Mouse (Mus musculus) layer of hippocampus, adult 9-11 months (tissue): Measurements from ENCODE around the gene Fsd1.
"Not testable (repeated sequence)": the region's sequence is repeated elsewhere in the genome, so short reads cannot be mapped to it uniquely, and the experiment has no call there.

Experiments used
- DNase-seq: peaks from one replicate; pipeline ENCODE4 v3.0.0; 2022

Gene Fsd1

GRCm38 (mm10) chr17:55986030-55986961 lies at the start of gene Fsd1:
Fsd1 (plus strand) TSS chr17:55986509.
- peak; percentile 79 for DNase-seq

GRCm38 (mm10) chr17:55944387-55944865 lies 41.9 kb upstream of the Fsd1 start:
- DNase-seq, result not testable (repeated sequence)

GRCm38 (mm10) chr17:55944866-55945682 lies 41.2 kb upstream of the Fsd1 start:
- peak; percentile 98 for DNase-seq

GRCm38 (mm10) chr17:55945696-55946095 lies 40.6 kb upstream of the Fsd1 start:
- DNase-seq, result no peak

- no peak for DNase-seq
Measured at GRCm38 (mm10) chr17:55948647-55949046, 37.7 kb upstream of the Fsd1 start.

- no peak for DNase-seq
Measured at GRCm38 (mm10) chr17:55949400-55949799, 36.9 kb upstream of the Fsd1 start, which contains the start of gene Zfp119b. Zfp119b (minus strand) TSS chr17:55949500.

- no peak for DNase-seq
Measured at GRCm38 (mm10) chr17:55950601-55951000, 35.7 kb upstream of the Fsd1 start.

- no peak for DNase-seq
Measured at GRCm38 (mm10) chr17:55952041-55952440, 34.3 kb upstream of the Fsd1 start.

GRCm38 (mm10) chr17:55952447-55953027 lies 33.8 kb upstream of the Fsd1 start, which contains the start of gene Ebi3:
Ebi3 (plus strand) TSS chr17:55952640.
- DNase-seq, result peak; percentile 4

- DNase-seq, result no peak
Measured at GRCm38 (mm10) chr17:55953751-55954150, 32.6 kb upstream of the Fsd1 start.

GRCm38 (mm10) chr17:55954229-55954628 lies 32.1 kb upstream of the Fsd1 start:
- DNase-seq, result no peak

- peak; percentile 77 for DNase-seq
Measured at GRCm38 (mm10) chr17:55956129-55956528, 30.2 kb upstream of the Fsd1 start.

GRCm38 (mm10) chr17:55956591-55956990 lies 29.7 kb upstream of the Fsd1 start:
- no peak for DNase-seq

- DNase-seq, result peak; percentile 78
Measured at GRCm38 (mm10) chr17:55957168-55957567, 29.1 kb upstream of the Fsd1 start.

GRCm38 (mm10) chr17:55957726-55958583 lies 28.4 kb upstream of the Fsd1 start:
- DNase-seq, result no peak

GRCm38 (mm10) chr17:55958584-55958886 lies 27.8 kb upstream of the Fsd1 start:
- no peak for DNase-seq

GRCm38 (mm10) chr17:55958918-55959728 lies 27.2 kb upstream of the Fsd1 start, which contains the start of gene Yju2:
Yju2 (plus strand) TSS chr17:55959099.
- DNase-seq, result peak; percentile 95

- no peak for DNase-seq
Measured at GRCm38 (mm10) chr17:55959946-55960740, 26.2 kb upstream of the Fsd1 start.

GRCm38 (mm10) chr17:55960791-55961190 lies 25.5 kb upstream of the Fsd1 start:
- DNase-seq, result no peak

GRCm38 (mm10) chr17:55961631-55962030 lies 24.7 kb upstream of the Fsd1 start:
- DNase-seq, result no peak
